Mouse (Mus musculus) spleen, postnatal 14 days (tissue): Measurements from ENCODE around the gene Ddhd1.

Experiments
- DNase-seq, 2 experiments: peaks; one replicate each; pipeline ENCODE4 v3.0.0; 2021 to 2022; ENCODE audit warnings: low spot score in 2 of 2

Ddhd1 gene

GRCm38 (mm10) chr14:45644786-45645185, 13.2 kb downstream of the Ddhd1 start:
- no peak for DNase-seq

DNA sequence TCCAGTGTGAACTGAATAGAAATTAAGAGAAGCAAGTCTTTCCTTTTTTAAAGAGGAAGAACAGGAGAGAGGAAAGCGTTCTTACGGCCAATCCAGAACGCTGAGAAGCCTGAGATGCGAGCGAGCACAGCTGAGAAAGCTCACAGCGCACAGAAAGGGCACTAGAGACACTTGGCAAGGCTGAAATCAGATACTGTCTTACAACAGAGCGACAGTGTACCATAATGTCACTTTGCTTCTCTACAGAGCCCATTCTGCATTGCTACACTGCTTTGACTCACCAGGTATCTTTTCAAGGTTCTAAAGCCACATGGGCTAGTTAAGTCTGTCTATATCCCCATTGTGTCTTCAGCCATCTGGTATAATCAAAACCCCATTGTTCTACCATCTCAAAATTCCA, 13.7 kb downstream of the Ddhd1 start:
- no peak for DNase-seq

DNA sequence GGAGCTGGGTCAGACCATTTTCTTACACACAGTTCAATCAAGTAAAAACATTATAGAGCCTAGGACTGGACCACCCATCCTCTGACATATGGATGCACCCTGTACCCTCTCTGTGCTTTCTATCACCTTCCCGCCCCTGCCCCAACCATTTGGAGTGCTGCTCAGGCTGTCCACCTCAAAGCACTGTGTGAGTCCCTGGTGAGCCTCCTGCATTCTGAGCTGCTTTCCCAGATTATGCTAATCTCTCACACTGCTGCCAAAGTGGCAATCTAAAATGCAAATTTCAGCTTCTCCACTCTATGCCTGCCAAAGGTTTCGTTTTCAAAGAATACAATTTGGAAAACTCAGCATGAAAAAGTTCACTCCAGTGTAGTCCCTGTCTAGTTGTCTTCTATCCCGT, 14.5 kb downstream of the Ddhd1 start:
- no peak for DNase-seq

GRCm38 (mm10) chr14:45642795-45643194, 15.1 kb downstream of the Ddhd1 start:
- DNase-seq = no peak

DNA sequence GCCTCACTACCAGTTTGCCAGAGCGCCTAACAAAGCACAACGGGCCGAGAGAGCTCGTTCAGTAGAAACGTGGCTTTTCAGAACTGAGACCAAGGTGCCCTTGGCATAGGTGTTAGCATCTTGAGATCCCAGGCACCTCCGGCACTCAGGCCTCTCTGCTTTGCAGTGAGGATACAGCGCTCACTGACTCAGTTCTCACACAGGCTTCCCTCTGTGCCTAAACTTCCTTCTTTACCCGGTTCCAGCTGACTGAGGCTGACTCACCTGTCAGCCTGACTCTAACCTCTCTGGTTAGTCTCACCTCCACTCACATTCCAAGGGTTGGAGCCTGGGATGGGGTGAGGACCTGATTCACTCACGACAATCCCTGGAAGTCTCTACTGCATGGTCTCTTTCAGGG, 15.7 kb downstream of the Ddhd1 start:
- DNase-seq = no peak

GRCm38 (mm10) chr14:45638717-45639116, 19.2 kb downstream of the Ddhd1 start:
- no peak for DNase-seq

GRCm38 (mm10) chr14:45635496-45635895, 22.4 kb downstream of the Ddhd1 start:
- DNase-seq = no peak

GRCm38 (mm10) chr14:45632756-45633537, 25.0 kb downstream of the Ddhd1 start:
- no peak for DNase-seq

DNA sequence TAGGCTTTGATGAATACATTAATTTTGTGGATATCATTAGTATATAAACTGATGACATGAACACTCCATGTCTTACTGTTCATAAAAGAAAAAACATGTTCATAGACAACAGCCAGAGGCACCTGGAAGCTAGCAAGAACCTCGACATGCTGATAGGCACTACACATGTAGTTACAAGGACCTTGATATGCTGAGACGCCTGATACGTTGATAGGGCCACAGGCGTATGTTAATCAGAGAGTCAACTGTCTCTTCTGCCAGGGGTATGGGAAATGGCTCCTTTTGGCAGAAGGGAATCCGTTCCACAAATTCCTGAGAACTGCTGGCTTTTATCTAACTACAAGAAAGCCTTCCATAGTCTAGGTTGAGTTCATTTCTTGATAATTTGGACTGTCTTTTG, 27.4 kb downstream of the Ddhd1 start:
- no peak for DNase-seq

DNA sequence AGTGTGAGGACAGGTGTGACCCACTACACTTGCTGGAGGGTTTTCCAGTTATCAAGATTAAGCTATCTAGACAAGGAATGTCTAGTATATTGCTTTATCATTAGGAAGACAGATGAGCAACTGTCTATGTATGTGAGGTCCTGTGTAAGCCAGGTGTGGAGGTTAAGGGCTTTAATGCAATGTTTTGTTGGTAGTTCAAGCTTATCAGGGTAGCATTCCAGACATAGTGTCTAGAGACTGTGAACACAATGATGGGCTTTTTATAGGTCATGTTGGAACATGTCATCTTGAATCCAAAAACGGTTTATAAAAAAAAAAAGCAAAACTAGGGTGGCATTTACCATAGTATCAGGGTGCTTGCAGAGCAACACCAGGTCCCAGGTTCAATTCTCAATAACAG, 28.0 kb downstream of the Ddhd1 start:
- DNase-seq = no peak

- DNase-seq = no peak
Measured at GRCm38 (mm10) chr14:45618351-45618750, 39.6 kb downstream of the Ddhd1 start.

DNA sequence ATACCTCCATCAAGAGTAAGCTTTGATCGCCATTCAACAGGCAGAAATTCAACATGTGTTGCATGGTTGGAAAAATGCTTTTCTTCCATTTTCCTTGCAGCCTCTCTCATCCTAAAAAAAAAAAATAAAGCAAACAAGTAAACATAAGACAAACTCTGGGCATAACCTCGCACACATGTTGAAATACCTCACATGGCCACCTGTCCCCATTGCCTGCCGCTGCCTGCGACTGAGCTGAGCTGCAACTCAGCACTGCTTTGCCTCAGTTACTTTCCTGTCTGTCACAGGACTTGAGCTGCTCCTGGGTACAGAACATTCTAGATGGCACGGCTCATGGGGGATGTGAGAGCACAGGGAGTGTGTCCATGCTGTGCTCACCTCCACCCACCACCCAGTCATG, 41.4 kb downstream of the Ddhd1 start:
- DNase-seq = no peak

DNA sequence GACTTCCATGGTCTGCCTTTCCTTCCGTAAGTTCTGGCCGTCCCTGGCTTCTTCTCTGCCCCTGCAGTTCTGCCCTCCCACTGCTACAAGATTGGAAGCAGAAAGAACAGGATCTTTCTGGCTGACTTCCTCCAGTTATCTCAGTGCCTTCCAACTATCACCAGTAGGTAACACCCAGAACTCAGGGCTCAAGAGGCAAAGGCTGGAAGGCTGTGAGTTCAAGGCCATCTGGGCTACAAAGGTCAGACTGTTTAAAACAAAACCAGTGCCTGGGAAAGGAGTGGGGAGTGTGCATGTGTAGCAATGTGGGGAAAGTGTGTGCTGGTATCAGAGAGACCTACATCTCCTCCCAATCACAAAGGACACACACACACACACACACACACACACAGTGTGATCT, 42.2 kb downstream of the Ddhd1 start:
- DNase-seq = no peak

DNA sequence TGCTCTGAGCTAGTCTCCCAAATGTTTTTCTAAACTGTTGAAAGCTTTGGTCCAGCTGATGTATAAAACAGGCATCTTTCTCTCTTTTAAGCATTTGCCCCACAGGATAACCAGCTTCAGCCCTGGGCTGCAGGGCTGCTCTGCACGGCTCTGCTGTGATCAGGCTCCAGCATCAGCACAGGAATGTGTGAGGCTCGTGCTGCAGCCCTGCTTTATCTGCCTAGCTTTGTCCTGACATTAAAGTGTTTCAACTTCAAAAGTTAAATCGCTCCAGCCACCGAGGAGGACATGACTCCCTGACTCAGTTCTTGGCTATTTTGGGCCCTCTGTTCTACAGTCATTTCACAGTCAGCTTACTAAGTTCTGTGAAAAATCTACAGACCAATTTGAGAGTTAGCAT, 43.1 kb downstream of the Ddhd1 start:
- DNase-seq = no peak

- DNase-seq = no peak
Measured at GRCm38 (mm10) chr14:45614406-45614805, 43.5 kb downstream of the Ddhd1 start.

- no peak for DNase-seq
Measured at GRCm38 (mm10) chr14:45611654-45612053, 46.3 kb downstream of the Ddhd1 start.

- no peak for DNase-seq
Measured at GRCm38 (mm10) chr14:45602002-45602401, 55.9 kb downstream of the Ddhd1 start.

DNA sequence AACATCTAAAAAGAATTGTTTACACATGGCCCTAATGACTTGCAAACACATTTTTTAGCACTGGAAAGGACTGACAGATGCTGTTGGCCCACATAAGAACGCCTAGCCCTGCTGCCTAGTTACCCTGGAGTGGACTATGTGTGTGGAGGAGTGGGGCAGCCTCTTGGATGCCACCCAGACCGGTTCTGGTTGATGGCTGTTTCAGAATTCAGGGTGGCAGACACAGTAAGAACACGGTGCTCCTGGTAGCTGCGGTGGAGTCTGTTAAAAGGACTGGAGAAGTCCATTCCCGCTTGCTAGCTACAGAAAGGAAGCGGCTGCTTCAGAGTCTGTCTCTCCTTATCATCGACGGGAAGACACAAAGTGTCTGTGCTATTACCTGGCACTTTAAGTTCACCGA, 57.4 kb downstream of the Ddhd1 start:
- DNase-seq = no peak

DNA sequence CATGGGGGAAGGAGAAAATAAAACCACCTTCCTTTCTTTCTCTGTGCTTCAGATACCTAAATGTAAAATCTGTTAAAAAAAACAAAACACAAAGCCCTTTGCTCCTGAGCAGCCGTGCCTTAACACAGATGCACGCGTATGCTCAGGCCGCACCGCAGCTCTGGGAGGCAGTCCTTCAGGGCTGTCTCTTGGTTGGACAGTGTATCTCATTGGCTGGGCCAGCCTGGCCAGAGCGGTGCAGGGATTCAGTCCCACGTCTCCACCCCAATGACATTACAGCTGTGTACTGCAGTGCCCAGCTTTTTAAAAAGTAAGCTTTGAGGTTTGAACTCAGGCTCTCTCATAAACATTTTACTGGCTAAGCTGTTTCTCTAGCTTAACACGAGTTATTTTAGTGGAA, 60.1 kb downstream of the Ddhd1 start:
- DNase-seq = no peak

GRCm38 (mm10) chr14:45593261-45593660, 64.7 kb downstream of the Ddhd1 start:
- DNase-seq = no peak

DNA sequence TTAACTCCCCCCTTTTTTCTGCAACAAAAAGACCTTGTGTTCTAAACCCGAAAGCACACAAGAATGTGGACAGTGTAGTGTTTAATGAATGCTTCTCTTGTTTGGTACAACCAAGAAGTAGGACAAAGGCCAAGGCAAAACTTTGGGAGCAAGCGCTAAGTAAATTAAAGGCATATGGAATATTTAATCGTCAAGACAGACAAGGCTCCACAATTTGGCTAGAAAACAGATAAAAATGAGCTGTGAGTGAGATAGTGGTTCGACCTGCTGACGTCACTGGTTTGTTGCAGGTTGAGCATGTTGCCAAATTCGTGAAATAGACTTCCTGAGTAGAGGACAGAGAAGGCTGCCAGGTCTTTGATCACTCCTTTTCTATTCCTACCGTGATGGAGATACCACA, 69.5 kb downstream of the Ddhd1 start:
- no peak for DNase-seq

DNA sequence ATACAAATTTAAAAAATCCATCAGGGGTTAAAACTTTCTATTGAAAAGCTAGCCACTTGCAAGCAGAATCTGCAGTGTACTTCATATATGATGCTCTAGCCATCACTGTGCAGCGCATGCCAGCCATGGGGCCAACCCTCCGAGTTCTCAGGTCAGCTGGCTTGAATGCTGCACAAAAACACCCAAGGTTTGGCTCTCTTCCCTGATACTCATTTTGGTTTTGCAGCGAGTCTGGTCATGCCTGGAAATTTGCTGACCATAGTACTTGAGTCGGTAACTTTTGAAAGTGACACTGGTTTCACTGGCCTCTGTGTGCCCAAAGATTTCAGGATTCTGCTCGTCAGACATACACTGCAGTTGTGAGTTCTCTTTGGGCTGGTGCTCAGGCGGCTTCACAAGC, 70.4 kb downstream of the Ddhd1 start:
- no peak for DNase-seq

GRCm38 (mm10) chr14:45583494-45584027, 74.4 kb downstream of the Ddhd1 start:
- no peak for DNase-seq
